Mouse (Mus musculus) liver, embryonic 11.5 days (tissue): Measurements from ENCODE around the gene Trim47. TPM values are rescaled to one million over a fixed set of nuclear protein-coding genes. Genes with fewer than 3 reads are reported as not detected.
"Not testable (repeated sequence)": the region's sequence is repeated elsewhere in the genome, so short reads cannot be mapped to it uniquely, and the experiment has no call there.

ENCODE experiments used
- ATAC-seq: fragments of 200-750 bp; cut with Nextera tagmentation; replicated peaks from 2 replicates; pipeline ENCODE4 v1.8.0; 2017; ENCODE audit warnings: moderate number of reproducible peaks, mild to moderate bottlenecking, moderate TSS enrichment, moderate library complexity; ENCODE audit not compliant: low FRiP score
- DNase-seq: peaks from one replicate; pipeline ENCODE4 v3.0.0-alpha.2; 2017; ENCODE audit warnings: low spot score
- H3K27ac ChIP-seq: fragments of 300-500 bp; sonication (generic); 2 replicates; pipeline ENCODE4 v1.5.1; 2014; ENCODE audit warnings: mild to moderate bottlenecking, low read depth, low read length, control low read depth
- H3K27me3 ChIP-seq: fragments of 300-500 bp; sonication (generic); replicated peaks from 2 replicates; pipeline ENCODE4 v1.6.1; 2014; ENCODE audit warnings: low read length, mixed read lengths; ENCODE audit not compliant: control insufficient read depth, insufficient read depth
- H3K36me3 ChIP-seq: fragments of 300-500 bp; sonication (generic); 2 replicates; pipeline ENCODE4 v1.6.1; 2014; ENCODE audit warnings: mild to moderate bottlenecking, low read length, moderate library complexity, mixed read lengths; ENCODE audit not compliant: control insufficient read depth, insufficient read depth
- H3K4me1 ChIP-seq: fragments of 300-500 bp; sonication (generic); replicated peaks from 2 replicates; pipeline ENCODE4 v1.6.1; 2014; ENCODE audit warnings: low read length, mixed read lengths; ENCODE audit not compliant: control insufficient read depth, insufficient read depth
- H3K4me2 ChIP-seq: fragments of 300-500 bp; sonication (generic); 2 replicates; pipeline ENCODE4 v1.6.1; 2014; ENCODE audit warnings: mild to moderate bottlenecking, control low read depth, moderate library complexity
- H3K4me3 ChIP-seq: fragments of 300-500 bp; sonication (generic); 2 replicates; pipeline ENCODE4 v1.5.1; 2014; ENCODE audit warnings: low read depth, low read length, control low read depth
- H3K9ac ChIP-seq: fragments of 300-500 bp; sonication (generic); 2 replicates; pipeline ENCODE4 v1.6.1; 2014; ENCODE audit warnings: low read depth, low read length, control low read depth
- H3K9me3 ChIP-seq: fragments of 300-500 bp; sonication (generic); 2 replicates; pipeline ENCODE4 v1.6.1; 2016; ENCODE audit warnings: low read length, inconsistent platforms, mixed read lengths; ENCODE audit not compliant: control insufficient read depth
- WGBS: fragments of 180-500 bp; shearing (Covaris S2); extraction: QIAGEN DNeasy Blood & Tissue Kit; methylation state at CpG from one replicate; pipeline ENCODE4 v1.1.7; 2014; 5-methylcytosine and 5-hydroxymethylcytosine counted together
- polyA plus RNA-seq: library from polyadenylated mRNA; unstranded; fragments of >200 nt; fragmentation: Nextera tagmentation; extraction: Ambion mirVana; gene quantifications from 2 replicates; pipeline ENCODE4 v1.2.1, GENCODE M21; 2014

Gene Trim47
- polyA plus RNA-seq, 1 experiment from 2014 or later, result 6.6 TPM

- Histone ChIP-seq H3K36me3 (no peaks in the 10 kb centered on the region), H3K27ac (no peak overlapping the region), H3K4me1 (peaks cover 43% of the 10 kb centered on the region), H3K9me3 (no peaks in the 10 kb centered on the region), H3K4me3 (no peak overlapping the region), H3K9ac (no peak overlapping the region), H3K4me2 (no peak overlapping the region), H3K27me3 (no peaks in the 10 kb centered on the region)
- no peak for ATAC-seq
- DNase-seq, result no peak
- 56% methylated on average over 6 of the region's 6 CpGs for WGBS
These were observed 26.6 kb downstream of the Trim47 start for GRCm38 (mm10) chr11:116100385-116100784.

- ATAC-seq (no peak), DNase-seq (no peak)
- no peak overlapping the region for H3K4me3 ChIP-seq
- no peaks in the 10 kb centered on the region for H3K9me3 ChIP-seq
- WGBS, result 62% methylated on average over 6 of the region's 6 CpGs
- H3K4me1 ChIP-seq, result peaks cover 42% of the 10 kb centered on the region
- H3K27me3 ChIP-seq, result no peaks in the 10 kb centered on the region
- no peaks in the 10 kb centered on the region for H3K36me3 ChIP-seq
- no peak overlapping the region for H3K27ac ChIP-seq
- H3K4me2 ChIP-seq, result no peak overlapping the region
- no peak overlapping the region for H3K9ac ChIP-seq
These were observed 27.5 kb downstream of the Trim47 start for GRCm38 (mm10) chr11:116099462-116099861.

- H3K4me2 ChIP-seq, result no peak overlapping the region
- no peak overlapping the region for H3K4me3 ChIP-seq
- H3K9ac ChIP-seq, result no peak overlapping the region
- ATAC-seq, result no peak
- H3K27me3 ChIP-seq, result no peaks in the 10 kb centered on the region
- no peaks in the 10 kb centered on the region for H3K9me3 ChIP-seq
- no peak for DNase-seq
- no peaks in the 10 kb centered on the region for H3K36me3 ChIP-seq
- peaks cover 40% of the 10 kb centered on the region for H3K4me1 ChIP-seq
- WGBS, result 64% methylated on average over 14 of the region's 14 CpGs
- no peak overlapping the region for H3K27ac ChIP-seq
These were observed 28.1 kb downstream of the Trim47 start for GRCm38 (mm10) chr11:116098711-116099460.

GRCm38 (mm10) chr11:116096213-116097108, 30.5 kb downstream of the Trim47 start:
- no peak overlapping the region for H3K27ac ChIP-seq
- no peak for DNase-seq
- WGBS, result 83% methylated on average over 5 of the region's 5 CpGs

GRCm38 (mm10) chr11:116095573-116095972, 31.4 kb downstream of the Trim47 start:
- no peak for DNase-seq
- WGBS, result 33% methylated on average over 3 of the region's 3 CpGs
- no peak for ATAC-seq

More at GRCm38 (mm10) chr11:116096213-116097108, 30.5 kb downstream of the Trim47 start:
- no peak overlapping the region for H3K4me3 ChIP-seq
- H3K4me1 ChIP-seq, result peaks cover 28% of the 10 kb centered on the region
- H3K36me3 ChIP-seq, result no peaks in the 10 kb centered on the region
- ATAC-seq, result no peak
- no peaks in the 10 kb centered on the region for H3K27me3 ChIP-seq
- no peak overlapping the region for H3K9ac ChIP-seq
- H3K4me2 ChIP-seq, result no peak overlapping the region
- no peaks in the 10 kb centered on the region for H3K9me3 ChIP-seq

GRCm38 (mm10) chr11:116093771-116094565, 33.0 kb downstream of the Trim47 start:
- no peak for DNase-seq

More at GRCm38 (mm10) chr11:116095573-116095972, 31.4 kb downstream of the Trim47 start:
- Histone ChIP-seq H3K4me2 (no peak overlapping the region), H3K9ac (no peak overlapping the region), H3K9me3 (no peaks in the 10 kb centered on the region), H3K27me3 (no peaks in the 10 kb centered on the region), H3K27ac (no peak overlapping the region), H3K4me3 (no peak overlapping the region), H3K36me3 (no peaks in the 10 kb centered on the region), H3K4me1 (peaks cover 23% of the 10 kb centered on the region)

GRCm38 (mm10) chr11:116092959-116093358, 34.1 kb downstream of the Trim47 start:
- not testable (repeated sequence) for H3K4me2 ChIP-seq, H3K27me3 ChIP-seq, H3K9me3 ChIP-seq, DNase-seq, H3K36me3 ChIP-seq, ATAC-seq, H3K9ac ChIP-seq, H3K4me3 ChIP-seq
- peak overlapping the region; percentile 80; the same call in 1 of the 2 replicates for H3K27ac ChIP-seq
- 87% methylated on average over 6 of the region's 6 CpGs for WGBS
- H3K4me1 ChIP-seq, result peaks cover 17% of the 10 kb centered on the region

More at GRCm38 (mm10) chr11:116093771-116094565, 33.0 kb downstream of the Trim47 start:
- 24% methylated on average over 16 of the region's 16 CpGs for WGBS
- H3K27ac ChIP-seq, result peak overlapping the region; percentile 80
- peak overlapping the region; percentile 62 for H3K4me2 ChIP-seq
- peak overlapping the region; percentile 55 for H3K9ac ChIP-seq
- peaks cover 9% of the 10 kb centered on the region for H3K4me1 ChIP-seq
- H3K4me3 ChIP-seq, result peak overlapping the region; percentile 23; the same call in 1 of the 2 replicates
- no peaks in the 10 kb centered on the region for H3K36me3 ChIP-seq
- ATAC-seq, result peak; percentile 42
- no peaks in the 10 kb centered on the region for H3K27me3 ChIP-seq
- no peaks in the 10 kb centered on the region for H3K9me3 ChIP-seq

- Histone ChIP-seq H3K27ac (no peak overlapping the region), H3K9ac (no peak overlapping the region; the same call in 1 of the 2 replicates), H3K27me3 (no peaks in the 10 kb centered on the region), H3K4me3 (no peak overlapping the region), H3K36me3 (no peaks in the 10 kb centered on the region), H3K9me3 (no peaks in the 10 kb centered on the region), H3K4me1 (peaks cover 20% of the 10 kb centered on the region), H3K4me2 (no peak overlapping the region)
- ATAC-seq (no peak), DNase-seq (no peak)
- 85% methylated on average over 6 of the region's 6 CpGs for WGBS
These were observed 35.4 kb downstream of the Trim47 start for GRCm38 (mm10) chr11:116091591-116091990.
